Mouse (Mus musculus): ENCODE measurements at regions not wholly inside any gene's neighbourhood (a gene's known extent, or its start where the extent isn't known, plus 50 kb on each side); places are given as distances from the start of the nearest gene placed in this dataset.

DNA sequence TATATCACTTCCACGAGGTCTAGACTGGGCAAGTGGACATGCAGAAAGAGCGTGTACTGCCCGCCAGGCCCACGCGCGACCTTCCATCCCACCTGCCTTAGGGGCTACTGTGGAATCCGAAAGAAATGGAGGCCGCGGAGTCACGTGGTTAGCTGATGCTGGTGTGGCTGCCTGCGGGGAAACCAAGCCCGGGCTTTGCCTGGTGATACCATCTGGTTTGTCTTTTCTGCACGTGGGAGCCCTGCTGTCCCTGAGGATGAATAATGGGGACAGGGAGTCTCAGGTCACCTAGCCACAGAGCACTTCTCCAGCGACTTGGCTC lies 86.2 kb downstream of the 2410131K14Rik start:
- TF ChIP-seq USF1 (IDR thresholded peaks at IDR 0.05; ENCODE audit: low read depth) (peak; percentile 36), MAX (IDR thresholded peaks at IDR 0.05) (no peak), CTCF (IDR thresholded peaks at IDR 0.05; ENCODE audit: control insufficient read depth, insufficient read depth, insufficient read length) (no peak), MYOG (IDR thresholded peaks at IDR 0.05; ENCODE audit: control insufficient read depth, extremely low read depth, insufficient read length) (no peak), FOSL1 (IDR thresholded peaks at IDR 0.05; ENCODE audit: insufficient read depth, low read length, poor library complexity, severe bottlenecking) (no peak), MYOD1 (IDR thresholded peaks at IDR 0.05; ENCODE audit: control insufficient read depth, insufficient read length, low read depth) (no peak)

Measured in C2C12 (cell line).